Mouse (Mus musculus): ENCODE measurements around the gene Pygo1.

Pygo1 gene

GRCm38 (mm10) chr9:72925021-72925934 lies at the start of gene Pygo1:
TSS of gene Pygo1 (plus strand) at chr9:72925645.
- no peak for DNase-seq (ENCODE audit: low read depth, low spot score)

GRCm38 (mm10) chr9:72875878-72876277 lies 49.6 kb upstream of the Pygo1 start:
- DNase-seq (ENCODE audit: low read depth, low spot score): no peak

- no peak for DNase-seq (ENCODE audit: low read depth, low spot score)
Observed at GRCm38 (mm10) chr9:72877905-72878304, 47.5 kb upstream of the Pygo1 start.

GRCm38 (mm10) chr9:72878656-72879055 lies 46.8 kb upstream of the Pygo1 start:
- no peak for DNase-seq (ENCODE audit: low read depth, low spot score)

DNA sequence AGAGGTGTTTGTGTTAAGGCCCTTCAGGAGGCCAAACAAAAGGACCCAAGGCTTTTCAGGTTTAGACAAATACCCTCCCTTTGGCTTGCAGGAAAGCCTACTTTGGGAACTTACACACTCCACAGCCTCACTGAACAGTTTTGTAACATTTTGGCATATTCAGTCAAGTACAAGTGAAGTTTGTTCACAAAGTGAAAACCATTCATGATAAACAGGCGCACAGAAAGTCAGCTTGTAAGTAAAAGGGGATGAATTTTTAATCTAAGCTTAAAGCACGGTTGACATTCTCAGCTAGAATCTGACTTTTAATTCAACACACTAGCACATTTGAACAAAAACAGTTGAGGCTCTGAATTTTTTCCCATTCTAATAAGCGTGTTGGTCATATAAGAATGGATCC lies 45.8 kb upstream of the Pygo1 start:
- DNase-seq (ENCODE audit: low read depth, low spot score): no peak

DNA sequence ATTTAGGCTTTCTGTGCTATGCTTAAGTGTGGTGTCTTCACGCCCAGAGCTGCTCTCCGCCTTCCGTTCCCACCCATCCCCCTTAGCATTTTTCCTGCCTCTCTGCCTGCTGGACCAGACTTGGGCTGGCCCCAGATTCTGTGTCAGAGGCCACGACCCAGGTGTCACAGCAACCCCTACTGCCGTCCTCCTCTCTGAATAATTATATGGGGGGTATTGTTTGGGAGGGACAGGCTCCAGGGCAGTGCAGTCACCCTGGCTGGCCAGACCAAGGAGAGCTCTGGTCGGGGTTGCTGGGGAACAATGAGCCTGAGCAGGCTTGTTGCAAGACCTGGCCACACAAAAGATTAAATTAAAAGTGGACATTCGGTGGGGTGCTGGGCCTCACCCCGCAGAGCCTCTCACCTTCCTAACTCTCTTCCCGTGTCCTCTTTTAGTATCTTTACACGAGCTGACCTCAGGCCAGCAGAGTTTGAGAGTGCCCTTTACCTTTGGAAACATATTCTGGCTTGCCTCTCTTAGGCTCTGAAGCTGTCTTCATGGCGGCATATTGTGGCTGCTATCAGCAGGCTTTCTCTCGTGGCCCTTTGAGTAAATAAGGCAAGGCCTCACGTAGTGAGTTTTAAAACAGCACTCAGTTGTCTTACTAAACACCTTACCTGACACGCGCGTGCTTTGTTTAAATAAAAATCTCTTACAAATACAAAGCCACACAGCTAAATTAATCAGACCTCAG lies 45.1 kb upstream of the Pygo1 start:
- DNase-seq (ENCODE audit: low read depth, low spot score): no peak

- no peak for DNase-seq (ENCODE audit: low read depth, low spot score)
Observed at GRCm38 (mm10) chr9:72881026-72881768, 44.2 kb upstream of the Pygo1 start.

DNA sequence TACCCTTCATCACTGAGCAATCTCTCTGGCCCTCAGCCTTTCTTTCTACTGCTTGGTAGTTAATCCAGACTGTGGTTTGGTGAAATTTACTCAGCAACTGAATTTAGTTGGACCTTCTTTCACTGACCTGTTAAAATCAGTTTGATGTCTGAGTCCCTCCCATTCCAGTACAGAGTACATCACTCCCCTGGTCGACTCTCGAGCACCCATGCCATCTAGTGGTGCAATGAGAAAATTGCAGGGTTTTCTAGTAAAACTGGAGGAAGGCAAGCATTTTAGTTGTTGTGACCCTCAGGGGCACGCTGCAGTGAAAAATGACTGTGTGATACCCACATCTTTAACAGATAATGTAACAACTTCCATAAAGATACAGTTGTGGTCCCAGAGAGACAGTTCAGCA lies 41.5 kb upstream of the Pygo1 start:
- peak; percentile 46 for DNase-seq (ENCODE audit: low read depth, low spot score)

- DNase-seq (ENCODE audit: low read depth, low spot score): peak; percentile 14
Observed at GRCm38 (mm10) chr9:72889777-72890176, 35.7 kb upstream of the Pygo1 start.

- DNase-seq (ENCODE audit: low read depth, low spot score): peak; percentile 61
Observed at GRCm38 (mm10) chr9:72890499-72891085, 34.9 kb upstream of the Pygo1 start.

DNA sequence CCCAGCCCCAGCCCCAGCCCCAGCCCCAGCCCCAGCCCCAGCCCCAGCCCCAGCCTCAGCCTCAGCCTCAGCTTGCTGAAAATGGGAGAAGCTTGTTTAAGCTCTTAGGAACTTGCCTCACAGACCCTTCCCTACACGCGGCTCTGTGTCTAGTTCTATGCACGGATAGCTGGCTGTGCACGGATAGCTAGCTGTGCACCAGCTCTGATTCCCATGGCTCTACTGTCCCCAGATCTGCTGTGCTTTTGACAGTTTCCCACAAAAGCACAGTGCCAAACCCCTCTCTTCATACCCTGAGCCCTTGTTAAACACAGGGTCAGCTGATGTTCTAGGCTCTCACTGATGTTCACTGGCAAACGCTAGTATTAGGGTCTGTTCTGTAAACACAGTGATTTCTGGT lies 32.7 kb upstream of the Pygo1 start:
- no peak for DNase-seq (ENCODE audit: low read depth, low spot score)

DNA sequence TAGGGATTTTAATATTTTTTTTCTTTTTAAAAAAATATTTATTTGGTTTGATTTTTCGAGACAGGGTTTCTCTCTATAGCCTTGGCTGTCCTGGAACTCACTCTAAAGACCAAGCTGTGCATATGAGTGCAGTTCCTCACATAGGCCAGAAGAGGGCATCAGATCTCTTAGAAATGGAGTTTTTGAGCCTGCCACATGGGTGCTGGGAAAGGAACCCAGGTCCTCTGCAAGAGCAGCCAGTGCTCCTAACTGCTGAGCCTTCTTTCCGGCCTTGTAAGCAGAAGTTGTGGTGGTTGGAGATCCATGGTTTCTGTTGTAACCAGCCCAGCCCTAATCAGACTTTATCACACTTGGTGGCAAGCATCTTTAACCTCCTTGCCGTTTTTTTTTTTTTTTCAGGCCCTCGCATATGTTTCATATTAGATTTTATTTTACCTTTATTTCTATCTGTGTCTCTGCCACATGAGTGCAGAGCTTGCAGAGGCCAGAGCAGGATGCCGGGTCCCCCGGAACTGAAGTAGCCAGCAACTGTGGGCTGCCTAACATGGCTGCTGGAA lies 30.6 kb upstream of the Pygo1 start:
- no peak for DNase-seq (ENCODE audit: low read depth, low spot score)

GRCm38 (mm10) chr9:72902057-72902456 lies 23.4 kb upstream of the Pygo1 start:
- no peak for DNase-seq (ENCODE audit: low read depth, low spot score)

DNA sequence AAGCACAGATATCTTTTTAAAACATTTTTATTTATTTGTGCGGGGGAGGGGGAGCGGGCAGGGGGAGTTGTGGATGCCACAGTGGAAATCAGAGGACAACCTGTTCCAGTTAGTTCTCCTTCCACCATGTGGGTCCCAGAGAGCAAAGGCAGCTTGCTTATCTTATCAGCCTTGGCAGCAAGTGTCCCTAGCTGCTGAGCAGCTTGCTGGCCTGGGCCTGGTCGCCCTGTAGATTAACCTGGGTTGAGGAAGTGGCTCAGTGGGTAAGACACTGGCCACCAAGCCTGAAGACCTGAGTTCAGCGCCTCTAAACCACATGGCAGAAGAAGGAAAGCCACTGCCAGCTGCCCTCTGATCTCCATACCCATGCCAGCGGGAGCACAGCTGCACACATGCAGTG lies 22.8 kb upstream of the Pygo1 start:
- no peak for DNase-seq (ENCODE audit: low read depth, low spot score)

DNA sequence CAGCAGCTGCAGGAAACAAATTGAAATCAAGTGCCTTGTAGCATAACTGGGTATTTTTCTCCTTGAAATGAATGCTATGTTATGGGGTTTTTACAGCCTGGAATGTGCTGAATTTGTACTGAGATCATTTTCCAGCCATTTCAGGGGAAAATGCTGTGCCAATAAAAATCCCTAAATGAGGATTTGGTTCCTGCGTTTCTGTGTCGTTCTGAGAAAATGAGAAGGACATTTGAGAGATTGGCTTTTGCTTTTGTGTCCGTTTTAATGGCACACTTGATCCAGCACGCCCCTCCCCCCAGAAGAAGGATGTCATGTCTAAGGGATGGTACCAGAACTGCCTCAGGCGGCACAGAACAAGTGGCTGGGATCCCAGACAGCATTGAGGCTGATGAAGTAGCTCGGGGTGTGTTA lies 18.7 kb upstream of the Pygo1 start:
- no peak for DNase-seq (ENCODE audit: low read depth, low spot score)

- no peak for DNase-seq (ENCODE audit: low read depth, low spot score)
Observed at GRCm38 (mm10) chr9:72911381-72911780, 14.1 kb upstream of the Pygo1 start.

- no peak for DNase-seq (ENCODE audit: low read depth, low spot score)
Observed at GRCm38 (mm10) chr9:72913551-72913950, 11.9 kb upstream of the Pygo1 start.

GRCm38 (mm10) chr9:72915728-72916127 lies 9.7 kb upstream of the Pygo1 start:
- no peak for DNase-seq (ENCODE audit: low read depth, low spot score)

- no peak for DNase-seq (ENCODE audit: low read depth, low spot score)
Observed at GRCm38 (mm10) chr9:72923068-72923467, 2.4 kb upstream of the Pygo1 start.

- no peak for DNase-seq (ENCODE audit: low read depth, low spot score)
Observed at GRCm38 (mm10) chr9:72925935-72926258, 452 bp downstream of the Pygo1 start.

GRCm38 (mm10) chr9:72931166-72931790 lies 5.8 kb downstream of the Pygo1 start:
- no peak for DNase-seq (ENCODE audit: low read depth, low spot score)
